Mouse (Mus musculus) megakaryocyte, embryonic 14.5 days (primary cell): ENCODE measurements around the gene 2810004N23Rik. TPM values are rescaled to one million over a fixed set of nuclear protein-coding genes. Genes with fewer than 3 reads are reported as not detected.

Experiments
- H3K27me3 ChIP-seq: replicated peaks from 2 replicates; pipeline ENCODE3; 2012; ENCODE audit warnings: inconsistent platforms
- H3K36me3 ChIP-seq: replicated peaks from 2 replicates; pipeline ENCODE3; 2012; ENCODE audit warnings: low read length, inconsistent platforms, mixed read lengths
- H3K4me1 ChIP-seq: 2 replicates; pipeline ENCODE4 v1.6.1; 2012; ENCODE audit warnings: inconsistent platforms
- H3K4me3 ChIP-seq: replicated peaks from 2 replicates; pipeline ENCODE3; 2012; ENCODE audit warnings: moderate library complexity, mild to moderate bottlenecking, inconsistent platforms
- H3K9me3 ChIP-seq: 2 replicates; pipeline ENCODE4 v1.6.1; 2012; ENCODE audit warnings: inconsistent platforms
- FLI1 ChIP-seq: IDR thresholded peaks from 2 replicates; pipeline ENCODE4 v1.6.1; 2012; ENCODE audit warnings: low read length, inconsistent platforms, mixed read lengths
- GATA1 ChIP-seq: IDR thresholded peaks from 3 replicates; pipeline ENCODE4 v1.6.1; 2012; ENCODE audit warnings: mixed read lengths, low read length, inconsistent platforms, borderline replicate concordance
- polyA plus RNA-seq: library from polyadenylated mRNA; stranded (reverse); fragments of >175 nt; gene quantifications from 2 replicates; pipeline ENCODE4 v1.2.3, GENCODE M21; 2012; ENCODE audit warnings: low replicate concordance; ENCODE audit not compliant: insufficient read depth

2810004N23Rik gene
- polyA plus RNA-seq, 1 experiment = 25.4 TPM

DNA sequence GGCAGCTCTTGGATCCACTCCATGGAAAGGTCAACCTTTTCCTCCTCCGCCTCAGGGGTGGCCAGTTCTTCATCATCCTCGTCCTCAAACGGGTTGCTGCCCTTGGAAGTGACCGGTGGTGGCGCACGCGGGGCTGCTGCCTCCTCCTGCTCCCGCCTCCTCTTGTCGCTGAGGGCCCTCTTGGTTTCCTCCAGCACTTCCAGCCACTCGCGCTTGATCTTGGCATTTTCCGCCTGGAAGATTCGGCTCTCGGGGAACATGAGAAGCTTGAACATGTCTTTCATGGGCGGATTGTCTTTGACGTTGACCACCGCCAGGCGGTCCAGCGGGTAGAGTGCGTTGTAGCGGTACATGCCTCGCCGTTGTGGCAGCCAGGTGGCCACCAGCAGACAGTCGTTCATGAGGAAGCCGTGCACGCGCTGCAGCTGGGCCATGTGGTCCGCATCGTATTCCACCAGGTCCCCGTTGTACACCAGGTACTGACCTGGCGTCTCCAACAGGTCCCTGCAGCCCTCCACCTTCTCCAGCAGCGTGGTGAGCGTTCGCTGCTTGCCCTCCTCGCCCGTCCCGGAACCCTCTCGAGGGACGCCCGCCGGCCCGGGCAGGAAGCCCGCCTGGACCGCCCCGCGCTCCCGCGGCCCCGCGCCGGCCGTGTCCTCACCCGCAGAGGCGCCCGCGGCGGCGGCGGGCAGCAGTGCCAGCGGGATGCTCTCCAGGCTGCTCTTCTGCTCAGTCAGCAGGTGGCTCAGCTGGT lies 33.9 kb upstream of the 2810004N23Rik start:
- peaks cover 74% of the 10 kb centered on the region for H3K36me3 ChIP-seq
- H3K9me3 ChIP-seq = no peaks in the 10 kb centered on the region
- H3K4me3 ChIP-seq = peak overlapping the region; percentile 93
- no peaks in the 10 kb centered on the region for H3K27me3 ChIP-seq
- TF ChIP-seq FLI1 (no peak), GATA1 (no peak)
- H3K4me1 ChIP-seq = peaks cover 67% of the 10 kb centered on the region

DNA sequence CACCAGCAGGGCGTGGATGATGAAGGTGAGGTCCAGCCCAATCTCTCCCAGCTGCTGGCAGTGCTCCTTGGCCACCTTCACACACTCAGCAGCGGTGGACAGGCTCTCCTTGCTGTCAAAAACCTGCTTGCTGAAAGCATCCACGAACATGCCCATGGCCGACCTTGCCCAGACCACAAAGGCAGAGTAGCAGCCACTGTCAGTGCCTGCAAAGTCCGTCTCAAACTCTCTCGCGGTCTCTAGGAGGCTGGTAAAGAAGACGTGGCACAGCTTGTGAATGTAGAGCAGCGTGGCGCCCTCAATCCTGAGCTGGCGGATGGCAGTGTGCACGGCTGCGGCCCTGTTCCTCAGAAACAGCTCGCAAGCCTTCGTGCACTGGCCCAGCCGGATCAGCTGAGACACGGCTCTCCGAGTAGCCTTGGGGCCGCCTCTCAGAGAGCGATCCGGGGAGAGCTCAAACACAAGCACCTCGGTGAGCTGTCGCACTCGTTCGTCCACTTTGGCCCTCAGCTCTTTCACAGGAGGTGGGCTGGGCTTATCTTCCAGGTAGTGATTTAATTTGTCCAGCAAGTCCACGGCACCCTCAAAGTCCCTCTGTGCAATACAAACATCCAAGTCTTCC lies 33.2 kb upstream of the 2810004N23Rik start:
- H3K36me3 ChIP-seq = peaks cover 75% of the 10 kb centered on the region
- peak overlapping the region; percentile 93 for H3K4me3 ChIP-seq
- no peaks in the 10 kb centered on the region for H3K9me3 ChIP-seq
- H3K27me3 ChIP-seq = no peaks in the 10 kb centered on the region
- no peak for TF ChIP-seq FLI1
- TF ChIP-seq GATA1 = no peak
- H3K4me1 ChIP-seq = peaks cover 63% of the 10 kb centered on the region

DNA sequence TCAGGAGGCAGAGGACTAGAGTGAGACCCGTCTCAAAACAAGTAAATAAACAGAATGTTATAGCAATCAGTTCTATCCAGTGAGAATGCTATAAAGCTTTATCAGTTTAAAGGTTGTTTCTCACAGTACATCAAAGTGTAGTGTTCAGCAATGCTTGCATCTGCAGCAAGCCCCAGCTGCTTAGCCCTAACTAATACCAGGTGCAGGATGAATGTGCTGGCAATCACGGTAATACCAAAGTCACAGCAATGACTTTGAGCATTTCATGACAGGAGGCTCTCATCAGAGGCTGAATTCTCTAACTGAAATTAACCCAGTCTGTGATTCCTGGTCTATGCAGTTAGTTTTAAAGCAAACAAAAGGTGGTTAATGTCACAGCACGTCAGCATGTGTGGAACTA lies 29.7 kb upstream of the 2810004N23Rik start:
- H3K4me3 ChIP-seq = no peak overlapping the region
- no peaks in the 10 kb centered on the region for H3K27me3 ChIP-seq
- peaks cover 86% of the 10 kb centered on the region for H3K36me3 ChIP-seq
- peaks cover 4% of the 10 kb centered on the region for H3K9me3 ChIP-seq
- peaks cover 49% of the 10 kb centered on the region for H3K4me1 ChIP-seq
- TF ChIP-seq FLI1 (no peak), GATA1 (no peak)

DNA sequence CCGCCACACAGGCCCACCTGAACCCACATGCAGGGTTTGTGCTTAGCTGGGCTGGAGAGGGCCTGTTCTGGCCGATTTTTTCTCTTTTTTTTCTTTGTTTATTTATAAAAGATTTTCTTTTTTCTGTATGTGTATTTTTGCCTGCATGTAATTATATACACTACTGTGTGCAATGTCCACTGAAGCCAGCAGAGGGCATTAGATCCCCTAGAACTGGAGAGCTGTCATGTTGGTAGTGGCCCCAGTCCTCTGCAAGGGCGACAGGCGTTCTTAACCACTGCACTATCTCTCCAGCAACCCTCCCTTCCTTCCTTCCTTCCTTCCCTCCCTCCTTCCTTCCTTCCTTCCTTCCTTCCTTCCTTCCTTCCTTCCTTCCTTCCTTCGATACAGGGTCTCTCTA lies 25.5 kb upstream of the 2810004N23Rik start:
- H3K36me3 ChIP-seq = peaks cover 99% of the 10 kb centered on the region
- H3K27me3 ChIP-seq = no peaks in the 10 kb centered on the region
- no peak overlapping the region for H3K4me3 ChIP-seq
- TF ChIP-seq GATA1 = no peak
- no peak for TF ChIP-seq FLI1
- H3K9me3 ChIP-seq = peaks cover 7% of the 10 kb centered on the region
- H3K4me1 ChIP-seq = peaks cover 17% of the 10 kb centered on the region

DNA sequence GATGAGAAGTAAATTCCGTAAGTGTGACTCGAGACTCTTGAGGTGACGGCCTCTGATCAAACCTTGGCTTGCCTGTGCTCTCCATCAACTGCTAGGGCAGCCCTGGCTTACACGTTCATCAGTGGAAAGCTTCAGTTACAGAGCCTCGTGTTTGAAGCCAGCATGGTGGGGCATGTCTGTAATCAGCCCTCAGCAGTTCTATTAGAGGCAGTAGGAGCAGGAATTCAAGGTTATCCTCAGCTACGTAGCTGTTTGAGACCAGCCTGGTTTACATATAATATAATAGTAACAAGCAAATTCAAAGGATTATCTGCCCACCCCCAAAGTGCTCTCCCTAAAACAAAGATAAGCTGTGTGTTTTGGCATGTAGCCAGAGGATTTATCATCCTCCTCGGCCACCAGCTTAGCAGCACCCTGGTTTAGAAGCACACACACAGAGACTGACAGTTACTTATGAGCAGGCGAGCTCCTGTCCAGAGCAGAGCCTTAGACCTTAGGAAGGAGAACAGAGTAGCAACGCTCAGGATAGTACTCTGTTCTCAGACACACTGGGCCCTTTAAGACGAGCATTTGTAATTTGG lies 16.1 kb upstream of the 2810004N23Rik start:
- H3K4me3 ChIP-seq = no peak overlapping the region
- no peaks in the 10 kb centered on the region for H3K9me3 ChIP-seq
- peaks cover 97% of the 10 kb centered on the region for H3K36me3 ChIP-seq
- H3K4me1 ChIP-seq = peaks cover 11% of the 10 kb centered on the region
- TF ChIP-seq FLI1 (no peak), GATA1 (no peak)
- H3K27me3 ChIP-seq = no peaks in the 10 kb centered on the region

DNA sequence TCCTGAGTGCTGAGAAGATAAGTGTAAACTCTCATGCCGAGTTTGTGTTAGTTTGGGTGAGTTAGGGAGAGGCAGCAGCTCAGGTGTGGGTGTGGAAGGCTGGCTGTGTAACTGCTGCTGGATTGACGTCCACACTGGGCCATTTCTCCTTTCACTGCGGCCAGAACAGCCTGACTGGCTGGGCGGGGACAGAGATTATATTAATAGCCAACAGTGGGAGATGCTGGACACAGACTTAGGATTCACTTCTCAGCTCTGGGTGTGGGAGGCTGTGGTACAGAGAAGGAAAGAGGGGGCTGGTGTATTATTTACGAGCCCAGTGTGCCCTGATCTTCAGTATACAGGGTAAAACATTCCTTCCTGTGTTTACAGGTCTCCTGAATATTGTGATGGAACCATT lies 15.2 kb upstream of the 2810004N23Rik start:
- Histone ChIP-seq H3K9me3 (no peaks in the 10 kb centered on the region), H3K36me3 (peaks cover 97% of the 10 kb centered on the region), H3K4me1 (peaks cover 14% of the 10 kb centered on the region), H3K4me3 (no peak overlapping the region), H3K27me3 (no peaks in the 10 kb centered on the region)
- TF ChIP-seq FLI1 = no peak
- no peak for TF ChIP-seq GATA1

DNA sequence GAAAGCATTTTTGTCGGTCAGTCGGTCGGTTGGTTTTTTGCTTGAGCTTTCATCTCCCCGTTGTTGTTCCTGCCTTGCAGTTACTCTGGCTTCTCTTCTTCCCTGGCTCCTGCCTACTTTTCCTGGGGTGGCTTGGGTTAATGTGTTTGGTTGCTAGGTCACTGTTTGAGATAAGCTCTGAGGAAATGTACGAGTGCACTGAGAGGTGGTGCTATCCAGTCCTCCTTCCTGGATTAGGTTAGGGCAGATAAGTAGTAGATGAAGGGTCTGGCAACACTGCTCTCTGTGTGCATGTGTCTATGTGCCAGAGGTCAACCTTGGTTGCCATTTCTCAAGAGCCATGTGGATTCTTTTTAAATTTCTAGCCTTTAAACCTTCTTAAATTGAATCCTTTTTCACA lies 9.8 kb upstream of the 2810004N23Rik start:
- no peaks in the 10 kb centered on the region for H3K27me3 ChIP-seq
- peaks cover 93% of the 10 kb centered on the region for H3K36me3 ChIP-seq
- TF ChIP-seq FLI1 (no peak), GATA1 (no peak)
- peaks cover 48% of the 10 kb centered on the region for H3K4me1 ChIP-seq
- H3K9me3 ChIP-seq = no peaks in the 10 kb centered on the region
- H3K4me3 ChIP-seq = no peak overlapping the region

DNA sequence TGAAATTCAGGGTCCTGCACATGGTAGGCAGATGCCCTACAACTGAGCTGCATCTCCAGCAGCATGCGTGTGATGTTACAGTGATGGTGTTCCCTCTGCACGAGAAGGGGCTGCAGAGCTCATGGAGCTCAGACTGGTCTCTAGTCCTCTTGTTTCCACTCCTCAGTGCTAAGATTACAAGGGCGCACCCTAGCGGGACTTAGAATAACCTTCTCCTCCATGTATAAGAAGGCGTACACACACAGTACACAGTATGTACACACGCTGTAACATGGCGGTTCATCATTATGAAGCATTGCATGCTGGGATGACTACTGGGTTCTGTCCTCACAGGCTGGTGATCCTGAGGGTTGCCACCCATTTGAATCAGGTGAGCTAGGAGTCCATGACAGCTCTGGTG lies 9.2 kb upstream of the 2810004N23Rik start:
- Histone ChIP-seq H3K36me3 (peaks cover 91% of the 10 kb centered on the region), H3K4me1 (peaks cover 54% of the 10 kb centered on the region), H3K4me3 (peak overlapping the region; percentile 60), H3K27me3 (no peaks in the 10 kb centered on the region), H3K9me3 (no peaks in the 10 kb centered on the region)
- TF ChIP-seq GATA1 (no peak), FLI1 (no peak)

DNA sequence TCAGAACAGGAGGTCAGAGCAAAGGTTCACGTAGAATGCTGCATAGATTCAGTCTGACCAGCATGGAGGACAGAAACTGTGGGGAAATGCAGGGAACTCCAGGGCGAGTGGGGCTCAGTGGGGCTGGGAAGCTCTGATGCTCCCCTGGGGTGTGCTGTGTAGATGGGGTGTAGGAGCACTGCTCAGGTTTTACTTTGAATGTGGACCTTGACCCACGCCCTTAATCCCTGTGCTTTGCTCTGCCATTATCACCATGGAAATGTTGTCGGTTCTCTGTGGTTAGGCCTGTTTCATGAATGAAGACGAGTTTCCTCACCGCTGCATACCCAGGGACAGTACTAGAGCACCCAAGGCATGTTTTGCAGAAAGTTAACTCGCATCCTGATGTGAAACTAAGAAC lies 8.6 kb upstream of the 2810004N23Rik start:
- H3K4me3 ChIP-seq = no peak overlapping the region
- H3K36me3 ChIP-seq = peaks cover 85% of the 10 kb centered on the region
- peaks cover 60% of the 10 kb centered on the region for H3K4me1 ChIP-seq
- TF ChIP-seq GATA1 (no peak), FLI1 (no peak)
- no peaks in the 10 kb centered on the region for H3K27me3 ChIP-seq
- no peaks in the 10 kb centered on the region for H3K9me3 ChIP-seq

DNA sequence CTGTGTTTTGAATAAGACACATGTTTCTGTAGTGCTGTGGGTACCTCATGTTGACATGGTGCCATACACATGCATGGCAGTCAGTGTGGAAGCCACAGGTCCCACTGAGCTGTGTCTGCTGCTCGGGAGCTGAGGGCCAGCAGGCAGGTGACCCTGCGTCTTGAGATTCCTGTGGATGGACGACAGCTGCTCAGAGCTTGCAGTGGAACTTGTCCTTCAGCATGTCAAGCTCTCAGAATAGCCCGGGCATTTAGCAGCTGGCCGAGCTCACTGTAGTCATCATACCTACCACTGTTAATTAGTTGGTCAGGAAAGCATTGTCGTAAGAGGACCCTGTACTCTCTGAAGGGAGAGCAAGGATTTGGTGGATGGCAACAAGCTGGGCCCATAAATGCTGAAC lies 6.8 kb upstream of the 2810004N23Rik start:
- Histone ChIP-seq H3K4me3 (no peak overlapping the region), H3K36me3 (peaks cover 75% of the 10 kb centered on the region), H3K4me1 (peaks cover 78% of the 10 kb centered on the region), H3K9me3 (no peaks in the 10 kb centered on the region), H3K27me3 (no peaks in the 10 kb centered on the region)
- TF ChIP-seq GATA1 (no peak), FLI1 (no peak)
